Mouse (Mus musculus) embryonic facial prominence, embryonic 11.5 days (tissue): ENCODE measurements around the gene Rft1. TPM values are rescaled to one million over a fixed set of nuclear protein-coding genes. Genes with fewer than 3 reads are reported as not detected.
A peak's percentile ranks its signal among the peaks of the same experiment; 100 is the strongest.

ENCODE experiments used
- ATAC-seq: fragments of 200-750 bp; cut with Nextera tagmentation; replicated peaks from 2 replicates; pipeline ENCODE4 v1.8.0; 2017; ENCODE audit warnings: low read depth; ENCODE audit not compliant: insufficient number of reproducible peaks, low FRiP score, low TSS enrichment
- DNase-seq: peaks from one replicate; pipeline ENCODE4 v3.0.0-alpha.2; 2015; ENCODE audit warnings: low spot score
- H3K27ac ChIP-seq: fragments of 300-500 bp; sonication (generic); replicated peaks from 2 replicates; pipeline ENCODE4 v1.5.1; 2014; ENCODE audit warnings: mild to moderate bottlenecking, low read depth, low read length, control low read depth
- H3K27me3 ChIP-seq: fragments of 300-500 bp; sonication (generic); 2 replicates; pipeline ENCODE4 v1.6.1; 2014; ENCODE audit warnings: mild to moderate bottlenecking, low read length, moderate library complexity, mixed read lengths; ENCODE audit not compliant: control insufficient read depth, insufficient read depth
- H3K36me3 ChIP-seq: fragments of 300-500 bp; sonication (generic); replicated peaks from 2 replicates; pipeline ENCODE4 v1.6.1; 2014; ENCODE audit warnings: low read depth, mild to moderate bottlenecking, low read length, moderate library complexity, mixed read lengths; ENCODE audit not compliant: control insufficient read depth, insufficient read depth
- H3K4me1 ChIP-seq: fragments of 300-500 bp; sonication (generic); 2 replicates; pipeline ENCODE4 v1.6.1; 2014; ENCODE audit warnings: low read length, mixed read lengths; ENCODE audit not compliant: control insufficient read depth, insufficient read depth
- H3K4me2 ChIP-seq: fragments of 300-500 bp; sonication (generic); 2 replicates; pipeline ENCODE4 v1.6.1; 2014; ENCODE audit warnings: low read depth, mild to moderate bottlenecking, control low read depth, low read length, moderate library complexity
- H3K4me3 ChIP-seq: fragments of 300-500 bp; sonication (generic); 2 replicates; pipeline ENCODE4 v1.5.1; 2014; ENCODE audit warnings: low read depth, low read length, control low read depth
- H3K9ac ChIP-seq: fragments of 300-500 bp; sonication (generic); replicated peaks from 2 replicates; pipeline ENCODE4 v1.6.1; 2014; ENCODE audit warnings: mild to moderate bottlenecking, control low read depth, low read length
- H3K9me3 ChIP-seq: fragments of 300-500 bp; sonication (generic); replicated peaks from 2 replicates; pipeline ENCODE4 v1.6.1; 2016; ENCODE audit warnings: mild to moderate bottlenecking, low read length, inconsistent platforms, mixed read lengths; ENCODE audit not compliant: control insufficient read depth
- WGBS: fragments of 180-500 bp; shearing (Covaris S2); extraction: QIAGEN DNeasy Blood & Tissue Kit; methylation state at CpG from one replicate; pipeline ENCODE4 v1.1.7; 2014; 5-methylcytosine and 5-hydroxymethylcytosine counted together
- polyA plus RNA-seq: library from polyadenylated mRNA; unstranded; fragments of >200 nt; fragmentation: Nextera tagmentation; extraction: Ambion mirVana; gene quantifications from 2 replicates; pipeline ENCODE4 v1.2.1, GENCODE M21; 2014

The Rft1 gene
- polyA plus RNA-seq, 1 experiment from 2014 or later: 12.9 TPM

- Histone ChIP-seq H3K4me1 (no peaks in the 10 kb centered on the region), H3K9ac (no peak overlapping the region), H3K27ac (no peak overlapping the region), H3K9me3 (no peaks in the 10 kb centered on the region), H3K4me2 (no peak overlapping the region), H3K27me3 (no peaks in the 10 kb centered on the region), H3K36me3 (no peaks in the 10 kb centered on the region), H3K4me3 (no peak overlapping the region)
- DNase-seq: no peak
- ATAC-seq: no peak
- 77% methylated on average over 7 of the region's 7 CpGs for WGBS
Observed at GRCm38 (mm10) chr14:30633708-30634107, 20.5 kb upstream of the Rft1 start.

GRCm38 (mm10) chr14:30634418-30634817, 19.7 kb upstream of the Rft1 start:
- no peak for ATAC-seq
- Histone ChIP-seq H3K4me2 (no peak overlapping the region), H3K9ac (no peak overlapping the region), H3K4me3 (no peak overlapping the region), H3K4me1 (no peaks in the 10 kb centered on the region), H3K9me3 (no peaks in the 10 kb centered on the region), H3K36me3 (no peaks in the 10 kb centered on the region), H3K27me3 (no peaks in the 10 kb centered on the region), H3K27ac (no peak overlapping the region)
- WGBS: 88% methylated on average over 1 of the region's 1 CpGs
- no peak for DNase-seq

GRCm38 (mm10) chr14:30635219-30635910, 18.8 kb upstream of the Rft1 start:
- Histone ChIP-seq H3K4me2 (no peak overlapping the region), H3K27me3 (no peaks in the 10 kb centered on the region), H3K9ac (no peak overlapping the region), H3K27ac (no peak overlapping the region), H3K4me1 (no peaks in the 10 kb centered on the region), H3K36me3 (no peaks in the 10 kb centered on the region), H3K4me3 (no peak overlapping the region), H3K9me3 (no peaks in the 10 kb centered on the region)
- ATAC-seq: no peak
- WGBS: 74% methylated on average over 13 of the region's 13 CpGs
- no peak for DNase-seq

GRCm38 (mm10) chr14:30636499-30636898, 17.7 kb upstream of the Rft1 start:
- Histone ChIP-seq H3K9ac (no peak overlapping the region), H3K36me3 (no peaks in the 10 kb centered on the region), H3K4me3 (no peak overlapping the region), H3K27me3 (no peaks in the 10 kb centered on the region), H3K4me2 (no peak overlapping the region), H3K27ac (no peak overlapping the region), H3K4me1 (no peaks in the 10 kb centered on the region), H3K9me3 (no peaks in the 10 kb centered on the region)
- WGBS: 70% methylated on average over 9 of the region's 9 CpGs
- ATAC-seq (no peak), DNase-seq (no peak)

- 68% methylated on average over 2 of the region's 2 CpGs for WGBS
- DNase-seq (no peak), ATAC-seq (0 out of 2 replicates have a peak, but pooled peaks have one; percentile 25)
Observed at GRCm38 (mm10) chr14:30637087-30637486, 17.1 kb upstream of the Rft1 start.

GRCm38 (mm10) chr14:30638009-30638408, 16.2 kb upstream of the Rft1 start:
- Histone ChIP-seq H3K9me3 (no peaks in the 10 kb centered on the region), H3K4me1 (no peaks in the 10 kb centered on the region), H3K4me3 (no peak overlapping the region), H3K9ac (no peak overlapping the region), H3K27me3 (no peaks in the 10 kb centered on the region), H3K27ac (no peak overlapping the region), H3K4me2 (no peak overlapping the region), H3K36me3 (no peaks in the 10 kb centered on the region)
- 92% methylated on average over 4 of the region's 4 CpGs for WGBS
- DNase-seq: no peak
- ATAC-seq: no peak

More at GRCm38 (mm10) chr14:30637087-30637486, 17.1 kb upstream of the Rft1 start:
- Histone ChIP-seq H3K36me3 (no peaks in the 10 kb centered on the region), H3K9ac (no peak overlapping the region), H3K4me3 (no peak overlapping the region), H3K27ac (no peak overlapping the region), H3K4me1 (no peaks in the 10 kb centered on the region), H3K9me3 (no peaks in the 10 kb centered on the region), H3K4me2 (no peak overlapping the region), H3K27me3 (no peaks in the 10 kb centered on the region)

GRCm38 (mm10) chr14:30638686-30639085, 15.5 kb upstream of the Rft1 start:
- no peak for DNase-seq
- Histone ChIP-seq H3K27me3 (no peaks in the 10 kb centered on the region), H3K9me3 (no peaks in the 10 kb centered on the region), H3K27ac (no peak overlapping the region), H3K9ac (no peak overlapping the region), H3K4me3 (no peak overlapping the region), H3K36me3 (no peaks in the 10 kb centered on the region), H3K4me1 (no peaks in the 10 kb centered on the region), H3K4me2 (no peak overlapping the region)
- no peak for ATAC-seq
- whole genome bisulfite sequencing: 84% methylated on average over 4 of the region's 4 CpGs

GRCm38 (mm10) chr14:30641748-30642147, 12.4 kb upstream of the Rft1 start:
- no peak for ATAC-seq
- WGBS: 72% methylated on average over 2 of the region's 2 CpGs

More at GRCm38 (mm10) chr14:30641748-30642147, 12.4 kb upstream of the Rft1 start:
- DNase-seq: no peak
- H3K9ac ChIP-seq: no peak overlapping the region
- no peak overlapping the region for H3K4me3 ChIP-seq
- H3K4me2 ChIP-seq: no peak overlapping the region
- H3K4me1 ChIP-seq: no peaks in the 10 kb centered on the region
- H3K36me3 ChIP-seq: no peaks in the 10 kb centered on the region
- no peaks in the 10 kb centered on the region for H3K27me3 ChIP-seq
- no peaks in the 10 kb centered on the region for H3K9me3 ChIP-seq
- H3K27ac ChIP-seq: no peak overlapping the region
